Mouse (Mus musculus) kidney, embryonic 16.5 days (tissue): ENCODE measurements around the gene Dppa1. TPM values are rescaled to one million over a fixed set of nuclear protein-coding genes. Genes with fewer than 3 reads are reported as not detected.
"Not testable (repeated sequence)": the region's sequence is repeated elsewhere in the genome, so short reads cannot be mapped to it uniquely, and the experiment has no call there.

Source experiments
- ATAC-seq: fragments of 200-750 bp; cut with Nextera tagmentation; 2 replicates; pipeline ENCODE4 v1.8.0; 2017; ENCODE audit warnings: moderate TSS enrichment; ENCODE audit not compliant: low FRiP score, low TSS enrichment
- H3K27ac ChIP-seq: fragments of 300-500 bp; sonication (generic); 2 replicates; pipeline ENCODE4 v1.5.1; 2014; ENCODE audit warnings: low read length
- H3K27me3 ChIP-seq: fragments of 300-500 bp; sonication (generic); 2 replicates; pipeline ENCODE4 v1.6.1; 2014; ENCODE audit warnings: low read length, control low read depth, mixed read lengths; ENCODE audit not compliant: insufficient read depth
- H3K36me3 ChIP-seq: fragments of 300-500 bp; sonication (generic); 2 replicates; pipeline ENCODE4 v1.6.1; 2014; ENCODE audit warnings: low read length, control low read depth, mixed read lengths; ENCODE audit not compliant: insufficient read depth
- H3K4me1 ChIP-seq: fragments of 300-500 bp; sonication (generic); 2 replicates; pipeline ENCODE4 v1.6.1; 2014; ENCODE audit warnings: low read length, control low read depth, mixed read lengths; ENCODE audit not compliant: insufficient read depth
- H3K4me2 ChIP-seq: fragments of 300-500 bp; sonication (generic); replicated peaks from 2 replicates; pipeline ENCODE4 v1.6.1; 2014; ENCODE audit warnings: low read depth, low read length
- H3K4me3 ChIP-seq: fragments of 300-500 bp; sonication (generic); 2 replicates; pipeline ENCODE4 v1.5.1; 2014; ENCODE audit warnings: mild to moderate bottlenecking, low read length
- H3K9ac ChIP-seq: fragments of 300-500 bp; sonication (generic); replicated peaks from 2 replicates; pipeline ENCODE4 v1.6.1; 2014; ENCODE audit warnings: low read length
- H3K9me3 ChIP-seq: fragments of 300-500 bp; sonication (generic); 2 replicates; pipeline ENCODE4 v1.6.1; 2016; ENCODE audit warnings: low read length, control low read depth
- WGBS: fragments of 180-500 bp; shearing (Covaris S2); extraction: QIAGEN DNeasy Blood & Tissue Kit; methylation state at CpG from one replicate; pipeline ENCODE4 v1.1.7; 2014; 5-methylcytosine and 5-hydroxymethylcytosine counted together
- polyA plus RNA-seq: library from polyadenylated mRNA; unstranded; fragments of >200 nt; fragmentation: Nextera tagmentation; extraction: Ambion mirVana; gene quantifications from 2 replicates; pipeline ENCODE4 v1.2.1, GENCODE M21; 2015

Gene Dppa1
- polyA plus RNA-seq, result not detected in 2 replicates

- no peak for ATAC-seq
- no peak within 1 kb of the TSS for H3K27ac ChIP-seq
- no peaks in the 10 kb centered on the region for H3K4me1 ChIP-seq
- H3K27me3 ChIP-seq, result no peaks in the 10 kb centered on the region
- WGBS, result 62% methylated on average over 2 of the region's 2 CpGs
- no peaks in the 10 kb centered on the region for H3K9me3 ChIP-seq
- no peak within 1 kb of the TSS for H3K9ac ChIP-seq
- H3K4me3 ChIP-seq, result no peak within 1 kb of the TSS
- no peaks in the 10 kb centered on the region for H3K36me3 ChIP-seq
- H3K4me2 ChIP-seq, result no peak within 1 kb of the TSS
Measured at GRCm38 (mm10) chr11:46629211-46629795, at the start of gene Dppa1. Dppa1 (minus strand) TSS chr11:46629261.

- Histone ChIP-seq H3K4me3 (no peak overlapping the region), H3K4me1 (no peaks in the 10 kb centered on the region), H3K36me3 (no peaks in the 10 kb centered on the region), H3K27ac (no peak overlapping the region), H3K4me2 (no peak overlapping the region), H3K27me3 (no peaks in the 10 kb centered on the region), H3K9me3 (no peaks in the 10 kb centered on the region), H3K9ac (no peak overlapping the region)
- no peak for ATAC-seq
- WGBS, result 78% methylated on average over 2 of the region's 2 CpGs
Measured at GRCm38 (mm10) chr11:46667938-46668337, 38.9 kb upstream of the Dppa1 start.

DNA sequence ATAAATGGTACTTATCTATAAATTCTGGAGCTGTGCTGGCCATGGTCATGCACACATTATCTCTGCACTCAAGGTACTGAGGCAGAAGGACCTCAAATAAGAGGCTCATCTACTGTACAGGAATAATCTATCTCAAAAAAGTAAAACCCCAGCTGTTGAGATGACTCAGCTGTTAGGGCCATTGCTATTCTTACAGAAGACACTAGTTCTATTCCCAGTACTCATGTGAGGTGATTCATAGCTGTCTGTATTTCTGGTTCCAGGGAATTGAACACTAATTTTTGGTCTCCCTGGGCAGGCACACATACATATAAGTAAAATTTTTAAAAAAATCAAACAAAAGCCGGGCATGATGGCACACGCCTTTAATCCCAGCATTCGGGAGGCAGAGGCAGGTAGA lies 38.0 kb upstream of the Dppa1 start:
- no peak overlapping the region for H3K4me2 ChIP-seq
- no peak overlapping the region for H3K9ac ChIP-seq
- no peak for ATAC-seq
- no peaks in the 10 kb centered on the region for H3K36me3 ChIP-seq
- H3K4me3 ChIP-seq, result no peak overlapping the region
- no peaks in the 10 kb centered on the region for H3K27me3 ChIP-seq
- H3K4me1 ChIP-seq, result no peaks in the 10 kb centered on the region
- 98% methylated on average over 3 of the region's 3 CpGs for WGBS
- H3K9me3 ChIP-seq, result no peaks in the 10 kb centered on the region
- no peak overlapping the region for H3K27ac ChIP-seq

GRCm38 (mm10) chr11:46665599-46666522 lies 36.8 kb upstream of the Dppa1 start:
- Histone ChIP-seq H3K36me3 (no peaks in the 10 kb centered on the region), H3K27ac (no peak overlapping the region), H3K9me3 (no peaks in the 10 kb centered on the region), H3K4me3 (no peak overlapping the region), H3K9ac (no peak overlapping the region), H3K4me2 (no peak overlapping the region), H3K4me1 (no peaks in the 10 kb centered on the region), H3K27me3 (no peaks in the 10 kb centered on the region)
- peak; percentile 27; the same call in 1 of the 2 replicates for ATAC-seq
- WGBS, result 65% methylated on average over 6 of the region's 6 CpGs

- no peaks in the 10 kb centered on the region for H3K27me3 ChIP-seq
- H3K9ac ChIP-seq, result no peak overlapping the region
- ATAC-seq, result no peak
- H3K27ac ChIP-seq, result no peak overlapping the region
- no peaks in the 10 kb centered on the region for H3K4me1 ChIP-seq
- no peaks in the 10 kb centered on the region for H3K9me3 ChIP-seq
- WGBS, result 75% methylated on average over 4 of the region's 4 CpGs
- no peaks in the 10 kb centered on the region for H3K36me3 ChIP-seq
- H3K4me3 ChIP-seq, result no peak overlapping the region
- H3K4me2 ChIP-seq, result no peak overlapping the region
Measured at GRCm38 (mm10) chr11:46663215-46663614, 34.2 kb upstream of the Dppa1 start.

DNA sequence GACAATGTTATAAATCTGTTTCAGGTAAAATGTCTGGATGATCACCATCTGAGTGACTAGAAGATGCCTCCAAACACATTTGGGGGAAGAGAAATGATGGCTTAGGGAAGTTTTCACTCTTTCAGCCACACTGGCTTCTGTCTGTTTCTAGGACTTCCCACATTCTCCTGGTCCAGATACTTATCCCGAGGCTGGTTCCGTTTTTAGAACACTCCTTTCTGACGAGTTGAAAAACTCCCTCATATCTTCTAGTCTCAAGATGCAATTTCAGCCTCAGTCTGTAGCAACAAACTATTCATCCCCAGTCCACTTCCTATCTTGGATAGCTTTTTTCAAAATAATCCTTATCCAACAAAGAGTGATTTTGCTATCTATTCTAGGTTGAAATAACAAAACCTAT lies 23.4 kb upstream of the Dppa1 start:
- no peaks in the 10 kb centered on the region for H3K4me1 ChIP-seq
- H3K4me2 ChIP-seq, result no peak overlapping the region
- no peak for ATAC-seq
- no peak overlapping the region for H3K9ac ChIP-seq
- no peaks in the 10 kb centered on the region for H3K36me3 ChIP-seq
- H3K27me3 ChIP-seq, result no peaks in the 10 kb centered on the region
- H3K27ac ChIP-seq, result no peak overlapping the region
- 81% methylated on average over 3 of the region's 3 CpGs for WGBS
- no peaks in the 10 kb centered on the region for H3K9me3 ChIP-seq
- H3K4me3 ChIP-seq, result no peak overlapping the region

- H3K4me1 ChIP-seq, H3K9ac ChIP-seq, H3K9me3 ChIP-seq, H3K4me3 ChIP-seq, H3K36me3 ChIP-seq, H3K27me3 ChIP-seq, H3K4me2 ChIP-seq, H3K27ac ChIP-seq: not testable (repeated sequence)
- ATAC-seq, result peak; percentile 61
- WGBS, result 37% methylated on average over 3 of the region's 3 CpGs
Measured at GRCm38 (mm10) chr11:46649655-46650054, 20.6 kb upstream of the Dppa1 start.

DNA sequence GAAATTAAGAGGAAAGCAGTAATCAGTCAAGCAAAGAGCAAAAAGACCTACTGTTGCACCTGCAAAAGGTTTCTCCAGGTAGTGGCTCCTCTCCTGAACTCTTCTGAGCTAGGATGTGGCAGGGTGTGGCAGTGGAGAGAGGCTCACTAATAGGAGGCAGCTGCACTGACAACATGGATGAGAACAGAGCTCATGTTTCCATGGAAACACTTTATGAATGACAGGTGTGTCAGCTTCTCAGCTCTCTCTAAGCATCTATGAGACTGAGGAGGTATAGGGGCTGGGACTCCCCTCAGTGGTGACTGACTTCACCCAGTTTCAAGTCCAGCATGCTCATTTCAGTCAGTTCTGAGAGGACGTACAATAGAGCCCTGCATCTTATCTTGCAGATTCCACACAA lies 15.8 kb upstream of the Dppa1 start:
- 77% methylated on average over 1 of the region's 1 CpGs for WGBS
- ATAC-seq, result no peak
- Histone ChIP-seq H3K4me1 (no peaks in the 10 kb centered on the region), H3K9me3 (no peaks in the 10 kb centered on the region), H3K27me3 (no peaks in the 10 kb centered on the region), H3K27ac (no peak overlapping the region), H3K9ac (no peak overlapping the region), H3K36me3 (no peaks in the 10 kb centered on the region), H3K4me3 (no peak overlapping the region), H3K4me2 (no peak overlapping the region)

DNA sequence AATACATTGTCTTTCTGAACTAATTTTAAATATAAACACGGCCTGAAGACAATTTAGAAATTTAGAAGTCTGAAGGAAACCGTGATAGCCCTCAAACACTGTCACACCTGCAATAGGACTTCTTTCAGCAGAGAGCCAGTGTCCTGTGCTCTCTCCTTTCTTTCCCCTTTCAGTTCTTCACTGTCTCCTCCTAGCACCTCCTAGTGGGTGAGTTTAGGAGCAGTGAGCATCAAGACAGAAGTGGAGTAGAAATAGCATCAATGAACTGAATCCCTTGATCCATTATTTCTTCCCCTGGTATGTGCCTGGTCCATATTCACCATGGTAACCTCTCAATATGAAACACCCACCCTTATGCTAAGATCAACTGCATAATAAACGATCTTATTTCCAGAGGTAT lies 7.5 kb upstream of the Dppa1 start:
- Histone ChIP-seq H3K4me1 (no peaks in the 10 kb centered on the region), H3K36me3 (no peaks in the 10 kb centered on the region), H3K9me3 (no peaks in the 10 kb centered on the region), H3K4me3 (no peak overlapping the region), H3K4me2 (no peak overlapping the region), H3K27ac (no peak overlapping the region), H3K9ac (no peak overlapping the region), H3K27me3 (no peaks in the 10 kb centered on the region)
- ATAC-seq, result no peak
- WGBS, result 78% methylated on average over 3 of the region's 3 CpGs

DNA sequence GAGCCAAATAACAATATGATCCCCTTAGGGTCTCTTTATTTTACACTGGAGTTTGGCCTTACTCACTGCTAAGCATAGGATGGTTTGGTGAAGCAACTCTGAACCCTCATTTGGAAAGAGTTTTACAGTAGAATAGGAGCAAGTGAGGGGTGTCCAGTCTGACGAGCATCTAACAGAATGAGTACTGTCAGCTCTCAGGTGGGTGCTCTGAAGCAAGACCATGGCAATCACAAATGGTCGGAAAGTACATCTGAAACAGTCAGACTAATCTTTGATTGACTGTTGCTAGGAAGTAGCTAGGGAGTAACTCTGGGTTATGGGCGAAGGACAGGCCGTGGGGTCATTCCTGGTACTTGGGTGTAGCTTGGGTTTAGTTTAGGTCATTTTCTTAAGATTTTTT lies 6.5 kb upstream of the Dppa1 start:
- not testable (repeated sequence) for H3K27me3 ChIP-seq, ATAC-seq, H3K4me2 ChIP-seq, H3K4me3 ChIP-seq, H3K4me1 ChIP-seq, H3K27ac ChIP-seq, H3K9ac ChIP-seq, H3K9me3 ChIP-seq, H3K36me3 ChIP-seq
- 71% methylated on average over 4 of the region's 4 CpGs for WGBS
